Mouse (Mus musculus) limb, embryonic 14.5 days (tissue): ENCODE measurements around the gene Acbd3. TPM values are rescaled to one million over a fixed set of nuclear protein-coding genes. Genes with fewer than 3 reads are reported as not detected.

ENCODE experiments used
- ATAC-seq: fragments of 200-750 bp; cut with Nextera tagmentation; 2 replicates; pipeline ENCODE4 v1.8.0; 2017; ENCODE audit warnings: low read depth, moderate number of reproducible peaks, moderate TSS enrichment; ENCODE audit not compliant: low FRiP score
- DNase-seq: peaks from one replicate; pipeline ENCODE4 v3.0.0-alpha.2; 2015; ENCODE audit warnings: low spot score
- H3K27ac ChIP-seq: fragments of 300-500 bp; sonication (generic); replicated peaks from 2 replicates; pipeline ENCODE4 v1.5.1; 2014; ENCODE audit warnings: low read depth, mild to moderate bottlenecking, low read length, moderate library complexity, mixed read lengths
- H3K27me3 ChIP-seq: fragments of 300-500 bp; sonication (generic); 2 replicates; pipeline ENCODE4 v1.6.1; 2014; ENCODE audit warnings: low read length, mixed read lengths; ENCODE audit not compliant: control insufficient read depth, insufficient read depth
- H3K36me3 ChIP-seq: fragments of 300-500 bp; sonication (generic); 2 replicates; pipeline ENCODE4 v1.6.1; 2014; ENCODE audit warnings: mild to moderate bottlenecking, low read length, moderate library complexity, mixed read lengths; ENCODE audit not compliant: control insufficient read depth, insufficient read depth
- H3K4me1 ChIP-seq: fragments of 300-500 bp; sonication (generic); 2 replicates; pipeline ENCODE4 v1.6.1; 2014; ENCODE audit warnings: antibody characterized with exemption, low read length, mixed read lengths; ENCODE audit not compliant: control insufficient read depth, insufficient read depth
- H3K4me2 ChIP-seq: fragments of 300-500 bp; sonication (generic); replicated peaks from 2 replicates; pipeline ENCODE4 v1.6.1; 2014; ENCODE audit warnings: low read depth, mild to moderate bottlenecking, low read length, moderate library complexity; ENCODE audit not compliant: severe bottlenecking
- H3K4me3 ChIP-seq: fragments of 300-500 bp; sonication (generic); replicated peaks from 2 replicates; pipeline ENCODE4 v1.5.1; 2014; ENCODE audit warnings: low read length
- H3K9ac ChIP-seq: fragments of 300-500 bp; sonication (generic); 2 replicates; pipeline ENCODE4 v1.6.1; 2014; ENCODE audit warnings: mild to moderate bottlenecking, low read depth, low read length, moderate library complexity; ENCODE audit not compliant: severe bottlenecking
- H3K9me3 ChIP-seq: fragments of 300-500 bp; sonication (generic); 2 replicates; pipeline ENCODE4 v1.6.1; 2016; ENCODE audit warnings: low read length; ENCODE audit not compliant: control insufficient read depth
- POLR2A ChIP-seq: fragments of 200-500 bp; IDR thresholded peaks from 2 replicates; pipeline ENCODE4 v1.8.0; 2012; ENCODE audit warnings: inconsistent platforms, mild to moderate bottlenecking, moderate library complexity, borderline replicate concordance; ENCODE audit not compliant: insufficient read depth, insufficient read length; ENCODE audit errors: extremely low read depth
- WGBS: fragments of 180-500 bp; shearing (Covaris S2); extraction: QIAGEN DNeasy Blood & Tissue Kit; methylation state at CpG from one replicate; pipeline ENCODE4 v1.1.7; 2014; 5-methylcytosine and 5-hydroxymethylcytosine counted together
- polyA plus RNA-seq, 2 experiments: library from polyadenylated mRNA; depleted of rRNA in 1 of 2; stranded (reverse) in 1 of 2; unstranded in 1 of 2; fragments of >200 nt; fragmentation: Nextera tagmentation in 1 of 2; extraction: Ambion mirVana in 1 of 2; gene quantifications; 2 replicates each; pipeline versions ENCODE4 v1.2.1 to v1.2.3; 2012 to 2014

Gene Acbd3
- polyA plus RNA-seq, 2 experiments: 29.4 to 41.9 TPM

GRCm38 (mm10) chr1:180707368-180707767 is 18.5 kb upstream of the Acbd3 start:
- no peak for TF ChIP-seq POLR2A
- WGBS: 22% methylated on average over 3 of the region's 3 CpGs
- no peaks in the 10 kb centered on the region for H3K9me3 ChIP-seq
- no peak for ATAC-seq
- no peak overlapping the region for H3K4me3 ChIP-seq
- no peak overlapping the region for H3K9ac ChIP-seq
- H3K4me1 ChIP-seq: peaks cover 7% of the 10 kb centered on the region; the same call in 1 of the 2 replicates
- H3K36me3 ChIP-seq: no peaks in the 10 kb centered on the region
- no peak overlapping the region for H3K27ac ChIP-seq
- no peak for DNase-seq
- no peak overlapping the region for H3K4me2 ChIP-seq
- H3K27me3 ChIP-seq: no peaks in the 10 kb centered on the region

GRCm38 (mm10) chr1:180707813-180708212 is 18.0 kb upstream of the Acbd3 start:
- Histone ChIP-seq H3K4me3 (no peak overlapping the region), H3K9me3 (no peaks in the 10 kb centered on the region), H3K4me1 (peaks cover 7% of the 10 kb centered on the region; the same call in 1 of the 2 replicates), H3K27me3 (no peaks in the 10 kb centered on the region), H3K4me2 (no peak overlapping the region), H3K27ac (no peak overlapping the region), H3K9ac (no peak overlapping the region), H3K36me3 (no peaks in the 10 kb centered on the region)
- no peak for DNase-seq
- WGBS: 74% methylated on average over 3 of the region's 3 CpGs
- no peak for ATAC-seq
- TF ChIP-seq POLR2A: no peak

- H3K4me2 ChIP-seq: no peak overlapping the region
- H3K27ac ChIP-seq: no peak overlapping the region
- H3K27me3 ChIP-seq: no peaks in the 10 kb centered on the region
- DNase-seq (no peak), ATAC-seq (no peak)
- 70% methylated on average over 11 of the region's 14 CpGs for WGBS
- no peak overlapping the region for H3K9ac ChIP-seq
- no peaks in the 10 kb centered on the region for H3K36me3 ChIP-seq
- no peak for TF ChIP-seq POLR2A
- H3K9me3 ChIP-seq: no peaks in the 10 kb centered on the region
- no peaks in the 10 kb centered on the region for H3K4me1 ChIP-seq
- no peak overlapping the region for H3K4me3 ChIP-seq
Observed at GRCm38 (mm10) chr1:180708935-180709776, 16.7 kb upstream of the Acbd3 start.

- DNase-seq (no peak), ATAC-seq (no peak)
- H3K27ac ChIP-seq: no peak overlapping the region
- no peak overlapping the region for H3K9ac ChIP-seq
- no peaks in the 10 kb centered on the region for H3K4me1 ChIP-seq
- no peaks in the 10 kb centered on the region for H3K36me3 ChIP-seq
- no peak overlapping the region for H3K4me3 ChIP-seq
- H3K9me3 ChIP-seq: no peaks in the 10 kb centered on the region
- no peak overlapping the region for H3K4me2 ChIP-seq
- 79% methylated on average over 5 of the region's 5 CpGs for WGBS
- no peak for TF ChIP-seq POLR2A
- H3K27me3 ChIP-seq: no peaks in the 10 kb centered on the region
Observed at GRCm38 (mm10) chr1:180718756-180719155, 7.1 kb upstream of the Acbd3 start.

GRCm38 (mm10) chr1:180719483-180719882 is 6.4 kb upstream of the Acbd3 start:
- no peak for DNase-seq
- Histone ChIP-seq H3K9me3 (no peaks in the 10 kb centered on the region), H3K9ac (no peak overlapping the region), H3K4me1 (no peaks in the 10 kb centered on the region), H3K27me3 (no peaks in the 10 kb centered on the region), H3K27ac (no peak overlapping the region), H3K4me2 (no peak overlapping the region), H3K36me3 (no peaks in the 10 kb centered on the region), H3K4me3 (no peak overlapping the region)
- 80% methylated on average over 6 of the region's 6 CpGs for WGBS
- no peak for ATAC-seq
- no peak for TF ChIP-seq POLR2A
